Mouse (Mus musculus) erythroblast, embryonic 14.5 days (primary cell): ENCODE results near the gene Ddx39.

Source experiments
- GATA1 ChIP-seq: IDR thresholded peaks from 2 replicates; pipeline ENCODE4 v1.6.1; 2012; ENCODE audit warnings: low read length, inconsistent platforms, mixed read lengths
- TAL1 ChIP-seq: IDR thresholded peaks from 3 replicates; pipeline ENCODE4 v1.6.1; 2012; ENCODE audit warnings: low read length, inconsistent platforms, mixed read lengths

GRCm38 (mm10) chr8:83666866-83667234, 48.1 kb upstream of the Ddx39 start:
- TF ChIP-seq GATA1 (no peak), TAL1 (no peak)
